Mouse (Mus musculus) Muller cell, postnatal 12 days (primary cell): ENCODE results near the gene Scgb2b12.
"Not testable (repeated sequence)": the region's sequence is repeated elsewhere in the genome, so short reads cannot be mapped to it uniquely, and the experiment has no call there.

Source experiments
- DNase-seq: peaks from one replicate; pipeline ENCODE4 v3.0.0-alpha.2; 2015; ENCODE audit errors: inconsistent ontology term

Scgb2b12 gene

DNA sequence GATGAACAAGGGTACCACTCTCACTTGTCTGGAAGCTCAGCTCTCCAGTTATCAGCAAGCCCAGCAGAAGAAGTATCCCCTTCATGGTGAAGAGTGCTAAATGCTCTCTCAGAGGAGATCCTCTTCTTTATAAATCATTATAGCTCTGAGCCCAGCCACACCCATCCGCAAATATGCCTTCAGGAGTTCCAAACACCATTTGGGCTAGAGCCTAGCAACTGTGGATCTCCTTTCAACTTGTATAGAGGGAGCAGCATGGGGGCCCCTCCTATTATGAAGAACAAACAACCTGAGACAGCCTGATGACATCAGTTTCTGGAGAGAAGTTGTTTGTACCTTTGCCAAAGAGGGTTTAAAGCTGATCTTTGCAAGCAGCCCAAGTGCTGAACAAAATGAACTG lies at the start of gene Scgb2b12:
Scgb2b12 (minus strand) TSS at position 101 of the 400 bp plus-strand sequence.
- not testable (repeated sequence) for DNase-seq

DNA sequence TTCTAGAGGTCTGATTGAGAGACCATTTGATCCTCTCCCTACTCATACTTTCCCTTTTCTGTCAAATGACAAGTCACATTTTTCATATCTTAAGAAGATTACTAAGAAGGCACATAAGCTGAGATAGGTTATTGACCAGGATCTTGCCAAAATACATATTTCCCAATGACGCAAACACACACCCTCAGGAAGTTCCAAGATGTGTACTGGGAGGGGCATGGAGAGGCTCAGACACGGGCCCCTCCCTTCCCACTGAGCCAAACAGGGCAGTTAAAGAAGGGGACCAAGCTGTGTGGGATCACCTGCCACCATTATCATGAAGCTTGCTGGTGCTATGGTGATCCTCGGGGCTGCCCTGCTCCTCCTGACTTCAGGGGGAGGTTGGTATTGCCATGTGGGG lies 6.8 kb upstream of the Scgb2b12 start, which contains the start of gene Scgb1b12:
Scgb1b12 (plus strand) TSS at position 301 of the 400 bp plus-strand sequence.
- not testable (repeated sequence) for DNase-seq
